In the genomic region with DNA sequence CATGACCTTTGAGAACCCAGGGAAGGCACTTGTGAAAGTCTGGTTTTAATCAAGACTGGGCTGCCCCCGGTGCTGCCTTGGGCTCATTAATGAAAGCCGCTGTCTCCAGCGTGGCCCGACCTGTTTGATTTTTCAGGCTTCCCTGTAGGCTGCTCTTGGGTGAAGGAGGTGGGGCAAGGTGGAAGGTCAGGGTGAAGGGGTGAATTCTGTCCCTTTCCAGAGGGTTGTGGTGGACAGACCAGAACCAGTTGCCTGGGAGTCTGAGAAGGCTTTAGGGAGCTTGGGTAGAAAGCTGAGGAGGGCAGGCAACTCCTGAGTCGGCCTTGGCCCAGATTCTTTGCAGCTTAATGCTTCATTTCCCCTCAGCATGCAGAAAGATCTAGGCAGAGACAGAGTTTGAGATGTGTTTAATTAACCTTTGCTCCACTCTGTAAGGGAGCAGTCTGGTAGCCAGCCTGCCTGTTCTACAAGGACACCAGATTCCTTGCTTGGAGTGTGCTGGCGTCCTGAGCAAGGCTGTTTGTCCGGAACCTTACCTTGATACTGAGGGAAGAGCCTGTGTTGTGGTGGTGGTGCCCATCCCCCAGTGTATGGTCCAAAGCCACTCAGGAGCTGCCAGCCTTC, we compare ENCODE assay signal across 12 mouse cellular contexts. TPM values are rescaled to one million over a fixed set of nuclear protein-coding genes. Genes with fewer than 3 reads are reported as not detected.
DNase-seq lines count a peak whose midpoint lies in the region; ATAC-seq and TF ChIP-seq lines count a peak whose summit lies in the region.
"Had no signal": no experiment of that assay in that cellular context is flagged by ENCODE, and none has a peak within 500 bp of the region (broad histone marks: within the 10 kb centered on the region; RNA-seq: fewer than 3 reads in every experiment).

No protein-coding gene starts in this region.

- H3K4me3 ChIP-seq in midbrain, embryonic 10.5 days = no peak overlapping the region
- H3K4me3 ChIP-seq in midbrain, embryonic 14.5 days (replicated peaks; ENCODE audit: low read depth, low read length) = no peak overlapping the region
- H3K4me3 ChIP-seq in kidney, postnatal 0 days (replicated peaks; ENCODE audit: low read depth, low read length) = no peak overlapping the region
- no peak overlapping the region for H3K4me3 ChIP-seq in neural tube, embryonic 13.5 days
- H3K4me3 ChIP-seq: embryonic facial prominence, embryonic 15.5 days had no signal

- no peak overlapping the region for H3K4me2 ChIP-seq in midbrain, embryonic 14.5 days (ENCODE audit: low read length)
- H3K4me2 ChIP-seq in kidney, postnatal 0 days (ENCODE audit: low read length) = no peak overlapping the region
- H3K4me2 ChIP-seq in neural tube, embryonic 13.5 days = no peak overlapping the region
- H3K4me2 ChIP-seq: embryonic facial prominence, embryonic 15.5 days had no signal

- no peaks in the 10 kb centered on the region for H3K27me3 ChIP-seq in midbrain, embryonic 10.5 days (ENCODE audit: low read depth, poor library complexity, severe bottlenecking)
- no peaks in the 10 kb centered on the region for H3K27me3 ChIP-seq in midbrain, embryonic 14.5 days (ENCODE audit: control insufficient read depth, insufficient read depth, low read length)
- no peaks in the 10 kb centered on the region for H3K27me3 ChIP-seq in kidney, postnatal 0 days (ENCODE audit: insufficient read depth, low read length)
- peaks cover 5% of the 10 kb centered on the region; the same call in 1 of the 2 replicates for H3K27me3 ChIP-seq in neural tube, embryonic 13.5 days

- WGBS in midbrain, embryonic 10.5 days = 45% methylated on average over 7 of the region's 7 CpGs
- WGBS in midbrain, embryonic 14.5 days = 38% methylated on average over 7 of the region's 7 CpGs
- 19% methylated on average over 7 of the region's 7 CpGs for WGBS in kidney, postnatal 0 days
- WGBS in neural tube, embryonic 13.5 days = 37% methylated on average over 7 of the region's 7 CpGs

- peaks cover 70% of the 10 kb centered on the region for H3K4me1 ChIP-seq in midbrain, embryonic 10.5 days
- peaks cover 9% of the 10 kb centered on the region for H3K4me1 ChIP-seq in midbrain, embryonic 14.5 days (ENCODE audit: control insufficient read depth, insufficient read depth, low read length)
- peaks cover 26% of the 10 kb centered on the region for H3K4me1 ChIP-seq in kidney, postnatal 0 days (replicated peaks; ENCODE audit: insufficient read depth, low read length)
- H3K4me1 ChIP-seq in neural tube, embryonic 13.5 days (replicated peaks) = peaks cover 67% of the 10 kb centered on the region

- peak; percentile 74 for DNase-seq in adrenal gland, adult 2 months
- DNase-seq in adrenal gland, adult 8-10 months = no peak
- peak; percentile 38 for DNase-seq in midbrain, embryonic 10.5 days (ENCODE audit: low spot score)
- DNase-seq in midbrain, embryonic 14.5 days = no peak
- peak; percentile 80 for DNase-seq in kidney, postnatal 0 days (ENCODE audit: low spot score)
- no peak for DNase-seq in urinary bladder, postnatal 36 days (ENCODE audit: low spot score in 2 of 2)
- DNase-seq in heart, adult 9 months (ENCODE audit: low spot score in 2 of 2) = no peak
- DNase-seq: heart, postnatal 36 days; lung, adult 2 months had no signal

- H3K36me3 ChIP-seq in midbrain, embryonic 10.5 days = peaks cover 28% of the 10 kb centered on the region
- H3K36me3 ChIP-seq in midbrain, embryonic 14.5 days (ENCODE audit: control insufficient read depth, insufficient read depth, low read length) = peaks cover 15% of the 10 kb centered on the region
- no peaks in the 10 kb centered on the region; the same call in 1 of the 2 replicates for H3K36me3 ChIP-seq in kidney, postnatal 0 days (ENCODE audit: insufficient read depth, low read length)
- H3K36me3 ChIP-seq in neural tube, embryonic 13.5 days = peaks cover 18% of the 10 kb centered on the region

- no peak for ATAC-seq in midbrain, embryonic 14.5 days (ENCODE audit: low FRiP score, low TSS enrichment)
- ATAC-seq in kidney, postnatal 0 days (replicated peaks; ENCODE audit: low FRiP score, low read depth) = peak; percentile 27; the same call in 1 of the 2 replicates
- ATAC-seq in neural tube, embryonic 13.5 days (ENCODE audit: low read depth) = no peak

- no peaks in the 10 kb centered on the region for H3K9me3 ChIP-seq in midbrain, embryonic 10.5 days (replicated peaks)
- no peaks in the 10 kb centered on the region for H3K9me3 ChIP-seq in midbrain, embryonic 14.5 days (ENCODE audit: control insufficient read depth, low read length)
- H3K9me3 ChIP-seq in kidney, postnatal 0 days (replicated peaks; ENCODE audit: low read length) = no peaks in the 10 kb centered on the region
- H3K9me3 ChIP-seq in neural tube, embryonic 13.5 days = no peaks in the 10 kb centered on the region
- H3K9me3 ChIP-seq: embryonic facial prominence, embryonic 15.5 days had no signal

- TF ChIP-seq CTCF in kidney, postnatal 0 days (IDR thresholded peaks at IDR 0.05; ENCODE audit: low read depth) = no peak

- peak overlapping the region; percentile 61 for H3K27ac ChIP-seq in midbrain, embryonic 10.5 days (replicated peaks)
- no peak overlapping the region; the same call in 1 of the 2 replicates for H3K27ac ChIP-seq in midbrain, embryonic 14.5 days (replicated peaks; ENCODE audit: low read depth, low read length)
- H3K27ac ChIP-seq in kidney, postnatal 0 days = peak overlapping the region; percentile 89
- peak overlapping the region; percentile 52 for H3K27ac ChIP-seq in neural tube, embryonic 13.5 days (replicated peaks)
- H3K27ac ChIP-seq: embryonic facial prominence, embryonic 15.5 days had no signal

- H3K9ac ChIP-seq in midbrain, embryonic 14.5 days (replicated peaks; ENCODE audit: low read length) = no peak overlapping the region
- no peak overlapping the region for H3K9ac ChIP-seq in kidney, postnatal 0 days (ENCODE audit: low read depth, low read length)
- H3K9ac ChIP-seq in neural tube, embryonic 13.5 days = no peak overlapping the region
- H3K9ac ChIP-seq: embryonic facial prominence, embryonic 15.5 days had no signal

RNA-seq across cellular contexts. Expression of a gene that starts 15.3 kb away (rescaled TPM):
- total RNA-seq in adrenal gland, adult 2 months (2021) = 10 to 100 TPM; 17.5 to 19.2 TPM
- 8.3 and 9.4 TPM in 2 replicates for polyA plus RNA-seq in adrenal gland, adult 2 months (2012; rRNA removed)
- 10 to 100 TPM; 16.3 to 21.4 (median 19.9) TPM for total RNA-seq in adrenal gland, adult 8-10 months (2022)
- polyA plus RNA-seq in midbrain, embryonic 10.5 days (2016; fragmentation: Nextera tagmentation; extraction: Ambion mirVana) = 7.4 and 8.4 TPM in 2 replicates
- 4.4 and 4.9 TPM in 2 replicates for polyA plus RNA-seq in midbrain, embryonic 14.5 days (2014; fragmentation: Nextera tagmentation; extraction: Ambion mirVana)
- 2.8 and 3.3 TPM in 2 replicates for polyA plus RNA-seq in kidney, postnatal 0 days (2015; fragmentation: Nextera tagmentation; extraction: Ambion mirVana)
- 8.5 and 9.0 TPM in 2 replicates for polyA plus RNA-seq in neural tube, embryonic 13.5 days (2015; fragmentation: Nextera tagmentation; extraction: Ambion mirVana)

RNA-seq across cellular contexts. Expression of a gene that starts 24.5 kb away (rescaled TPM):
- 100 to 1,000 TPM; 115 to 159 TPM for total RNA-seq in adrenal gland, adult 2 months (2021)
- 11.3 and 15.8 TPM in 2 replicates for polyA plus RNA-seq in adrenal gland, adult 2 months (2012; rRNA removed)
- total RNA-seq in adrenal gland, adult 8-10 months (2022) = 100 to 1,000 TPM; 125 to 142 (median 131) TPM
- 108 and 110 TPM in 2 replicates for polyA plus RNA-seq in midbrain, embryonic 10.5 days (2016; fragmentation: Nextera tagmentation; extraction: Ambion mirVana)
- polyA plus RNA-seq in midbrain, embryonic 14.5 days (2014; fragmentation: Nextera tagmentation; extraction: Ambion mirVana) = 54.2 and 70.8 TPM in 2 replicates
- polyA plus RNA-seq in kidney, postnatal 0 days (2015; fragmentation: Nextera tagmentation; extraction: Ambion mirVana) = 147 and 155 TPM in 2 replicates
- polyA plus RNA-seq in neural tube, embryonic 13.5 days (2015; fragmentation: Nextera tagmentation; extraction: Ambion mirVana) = 79.4 and 83.5 TPM in 2 replicates

RNA-seq across cellular contexts. Expression of a gene that starts 48.9 kb away (rescaled TPM):
- total RNA-seq in adrenal gland, adult 2 months (2021) = 10 to 100 TPM; 46.4 to 65.3 TPM
- polyA plus RNA-seq in adrenal gland, adult 2 months (2012; rRNA removed) = 178 and 239 TPM in 2 replicates
- 100 to 1,000 TPM in 1 of 4 experiments, 10 to 100 TPM in 3; 14.6 to 106 (median 31.8) TPM for total RNA-seq in adrenal gland, adult 8-10 months (2022)
- 2.2 and 3.1 TPM in 2 replicates for polyA plus RNA-seq in midbrain, embryonic 10.5 days (2016; fragmentation: Nextera tagmentation; extraction: Ambion mirVana)
- 3.3 and 4.5 TPM in 2 replicates for polyA plus RNA-seq in midbrain, embryonic 14.5 days (2014; fragmentation: Nextera tagmentation; extraction: Ambion mirVana)
- 0.57 and 0.60 TPM in 2 replicates for polyA plus RNA-seq in kidney, postnatal 0 days (2015; fragmentation: Nextera tagmentation; extraction: Ambion mirVana)
- polyA plus RNA-seq in neural tube, embryonic 13.5 days (2015; fragmentation: Nextera tagmentation; extraction: Ambion mirVana) = 4.7 and 6.5 TPM in 2 replicates
- total RNA-seq: neutrophil, adult 5-6 weeks had no signal

Comparison
In these comparisons a context has a peak if more than half of its experiments do, and no peak if none do; other contexts are left out.
1. DNase-seq: peak in adrenal gland, adult 2 months (single experiment), midbrain, embryonic 10.5 days (single experiment) and kidney, postnatal 0 days (single experiment); none in adrenal gland, adult 8-10 months (single experiment), midbrain, embryonic 14.5 days (single experiment), urinary bladder, postnatal 36 days (0 of 2) and heart, adult 9 months (0 of 2).
2. RNA of a gene that starts 48.9 kb away (polyA plus RNA-seq): 178 to 239 TPM in adrenal gland, adult 2 months; 4.7 to 6.5 TPM in neural tube, embryonic 13.5 days, 3.3 to 4.5 TPM in midbrain, embryonic 14.5 days, 2.2 to 3.1 TPM in midbrain, embryonic 10.5 days and 0.57 to 0.60 TPM in kidney, postnatal 0 days; every median in the first group is over 10 times any median in the second.